Mouse (Mus musculus) mesoderm, embryonic 11.5 days (tissue): ENCODE measurements at regions not wholly inside any gene's neighbourhood (a gene's known extent, or its start where the extent isn't known, plus 50 kb on each side); places are given as distances from the start of the nearest gene placed in this dataset.
A peak's percentile ranks its signal among the peaks of the same experiment; 100 is the strongest.
"Not testable (repeated sequence)": the region's sequence is repeated elsewhere in the genome, so short reads cannot be mapped to it uniquely, and the experiment has no call there.

Experiments
- DNase-seq: peaks from one replicate; pipeline ENCODE4 v3.0.0-alpha.2; 2012; ENCODE audit warnings: low read depth, low spot score

DNA sequence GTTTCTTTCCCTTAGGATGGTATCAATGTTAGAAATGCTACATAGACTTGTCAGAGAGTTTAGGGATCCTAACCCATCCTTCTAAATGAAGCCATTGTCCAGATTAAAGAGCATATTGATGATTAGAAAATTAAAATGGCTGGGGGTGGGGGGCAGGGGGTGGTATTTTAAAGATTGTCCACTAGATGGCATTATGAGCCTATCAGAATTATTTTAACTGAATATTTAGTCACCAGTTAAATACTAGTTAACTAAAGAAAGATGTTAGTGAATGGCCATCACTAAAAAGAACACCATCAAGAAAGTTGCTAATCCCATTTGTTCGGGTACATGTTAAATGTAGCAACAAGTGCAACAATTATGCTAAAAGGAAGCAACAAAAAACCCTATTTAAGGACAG, 1909.6 kb upstream of the 5930422O12Rik start:
- no peak for DNase-seq

GRCm38 (mm10) chr8:31520991-31521448, 1907.5 kb upstream of the 5930422O12Rik start:
- no peak for DNase-seq

- peak; percentile 4 for DNase-seq
These were observed 1903.4 kb upstream of the 5930422O12Rik start for GRCm38 (mm10) chr8:31525071-31525470.

DNA sequence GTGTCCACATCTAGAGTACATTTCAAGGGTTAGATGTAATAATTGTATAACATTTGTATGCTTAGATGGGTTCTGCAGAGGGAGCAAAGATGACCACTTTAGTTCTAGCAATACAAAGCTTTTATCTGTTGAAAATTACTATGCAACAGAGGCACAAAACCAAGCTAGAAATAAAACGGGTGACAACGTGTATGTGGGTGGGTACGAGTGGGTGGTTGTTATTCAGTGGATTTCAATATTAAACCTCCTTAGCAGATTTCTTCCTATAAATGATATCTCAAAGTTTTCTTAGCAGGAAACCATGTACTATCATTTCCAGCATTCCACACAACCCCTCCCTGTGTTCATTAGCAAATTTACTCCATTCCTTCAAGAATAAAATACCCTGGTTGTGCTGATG, 1889.3 kb upstream of the 5930422O12Rik start:
- no peak for DNase-seq

DNA sequence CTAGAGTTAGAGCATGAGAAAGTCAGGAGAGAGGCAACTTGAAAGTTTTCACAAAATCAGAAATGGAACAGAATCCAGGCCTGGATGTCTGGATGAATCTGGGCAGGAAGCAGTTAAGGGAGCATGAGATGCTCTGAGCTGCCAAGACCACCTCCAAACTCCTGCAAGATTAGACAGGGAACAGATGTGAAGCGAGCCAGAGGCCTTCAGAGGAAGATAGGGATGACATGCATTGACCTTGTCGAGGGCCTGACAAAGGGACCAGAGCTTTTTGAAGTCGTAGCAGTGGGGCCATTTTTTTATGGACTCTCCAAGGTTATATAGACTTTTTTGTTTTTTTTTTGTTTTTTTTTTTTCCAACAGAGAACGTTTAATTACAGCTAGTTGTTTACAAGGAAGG, 1886.9 kb upstream of the 5930422O12Rik start:
- no peak for DNase-seq

DNA sequence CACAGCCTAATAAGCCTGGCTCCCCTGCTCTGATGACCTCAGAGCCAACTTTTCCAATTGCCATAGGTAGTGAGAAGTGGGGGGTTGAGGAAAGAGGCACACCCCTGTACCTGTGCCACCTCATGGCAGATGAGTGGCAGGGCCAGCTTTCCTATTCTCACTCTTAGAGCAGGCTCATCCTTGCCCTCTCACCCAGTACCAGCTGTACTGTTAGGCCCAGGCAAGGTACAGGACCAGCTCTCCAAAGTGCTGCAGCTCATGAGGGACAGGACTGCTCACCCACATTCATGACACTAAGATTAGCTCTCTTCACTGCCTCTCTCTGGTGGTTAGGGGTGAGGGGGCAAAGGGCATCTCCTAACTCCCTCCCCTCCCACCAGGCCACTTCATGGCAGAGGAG, 1854.4 kb upstream of the 5930422O12Rik start:
- no peak for DNase-seq

DNA sequence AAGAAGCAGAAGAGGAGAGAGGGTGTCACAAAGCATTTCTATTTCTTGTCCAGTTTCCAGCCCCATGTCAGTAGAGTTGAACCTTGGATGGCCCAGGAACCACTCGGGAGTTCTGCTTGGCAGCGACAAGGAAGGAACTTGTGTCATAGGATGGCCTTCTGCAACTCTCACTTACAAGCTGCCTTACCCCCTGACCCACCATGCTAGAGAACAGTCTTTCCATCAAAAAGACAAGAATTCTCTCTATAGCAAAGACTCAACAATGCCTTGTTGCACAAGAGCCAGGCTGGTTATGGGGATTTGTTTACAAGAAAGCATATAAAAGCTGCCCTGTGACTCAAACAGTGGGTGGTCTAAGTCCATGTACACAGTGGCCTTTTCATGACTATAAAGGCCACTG, 1852.4 kb upstream of the 5930422O12Rik start:
- DNase-seq = no peak

- DNase-seq = no peak
These were observed 1843.8 kb upstream of the 5930422O12Rik start for GRCm38 (mm10) chr8:31584661-31585060.

GRCm38 (mm10) chr8:31599536-31599935, 1829.0 kb upstream of the 5930422O12Rik start:
- no peak for DNase-seq

GRCm38 (mm10) chr8:31600979-31601378, 1827.5 kb upstream of the 5930422O12Rik start:
- no peak for DNase-seq

DNA sequence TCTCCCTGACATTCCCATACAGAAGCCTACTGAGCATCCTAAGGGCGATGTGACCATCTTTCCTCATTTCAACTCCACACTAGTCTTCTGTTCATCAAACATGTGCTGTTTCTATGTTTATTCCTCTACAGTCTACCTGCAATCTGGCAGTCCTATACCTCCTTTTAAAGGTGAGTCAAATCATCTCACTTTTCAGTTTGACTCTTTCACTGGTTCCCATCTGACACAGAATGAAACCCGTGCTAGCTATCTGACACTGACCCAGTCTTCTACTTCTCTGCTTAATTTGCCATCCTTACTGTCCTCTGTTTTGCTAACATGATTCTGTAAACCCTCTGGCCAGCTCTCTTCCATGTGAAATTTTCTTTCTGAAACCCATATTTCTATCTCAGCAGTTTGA, 1812.0 kb upstream of the 5930422O12Rik start:
- DNase-seq = no peak

- peak; percentile 13 for DNase-seq
These were observed 1800.8 kb upstream of the 5930422O12Rik start for GRCm38 (mm10) chr8:31627708-31628107.

GRCm38 (mm10) chr8:31628146-31628545, 1800.4 kb upstream of the 5930422O12Rik start:
- DNase-seq = peak; percentile 19

DNA sequence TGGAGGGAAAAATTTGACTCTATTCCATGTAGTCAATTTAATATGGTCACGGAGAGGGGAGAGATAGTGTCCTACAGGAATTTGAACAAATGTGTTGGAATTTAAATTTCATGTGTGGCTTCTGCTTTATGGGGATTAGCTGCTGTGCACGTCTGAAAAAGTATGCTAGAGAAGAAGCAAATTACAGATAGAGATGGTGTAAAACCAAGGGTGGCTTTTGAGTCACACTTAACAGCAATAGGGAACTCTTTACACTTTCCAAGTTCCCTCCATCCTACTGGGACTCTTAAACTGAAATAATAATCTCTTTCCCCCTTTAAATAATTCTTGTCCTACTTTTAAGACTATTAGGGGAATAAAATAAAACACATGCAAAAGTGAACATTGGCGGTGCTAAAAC, 1790.1 kb upstream of the 5930422O12Rik start:
- no peak for DNase-seq

DNA sequence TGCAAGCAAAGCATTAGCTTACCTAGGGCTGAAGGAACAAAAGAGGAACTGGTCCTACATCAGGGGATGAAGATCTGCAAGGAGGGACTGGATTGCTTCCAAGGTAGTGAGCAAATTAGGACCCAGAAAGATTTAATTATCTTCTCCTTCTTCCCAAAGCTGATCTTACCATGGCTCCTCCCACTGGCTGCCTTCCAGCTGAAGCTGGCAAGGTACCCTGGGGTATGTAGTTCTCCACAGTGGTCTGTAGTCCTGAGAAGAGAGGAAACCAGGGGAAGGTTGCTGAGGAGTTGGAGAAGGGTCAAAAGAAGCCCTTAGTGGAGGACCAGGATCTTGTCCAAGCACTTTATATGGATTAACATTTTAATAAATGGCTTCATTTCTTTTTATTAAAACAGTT, 1764.8 kb upstream of the 5930422O12Rik start:
- DNase-seq = no peak

- no peak for DNase-seq
These were observed 1763.0 kb upstream of the 5930422O12Rik start for GRCm38 (mm10) chr8:31665485-31665884.

- DNase-seq = no peak
These were observed 1724.3 kb upstream of the 5930422O12Rik start for GRCm38 (mm10) chr8:31704168-31704567.

DNA sequence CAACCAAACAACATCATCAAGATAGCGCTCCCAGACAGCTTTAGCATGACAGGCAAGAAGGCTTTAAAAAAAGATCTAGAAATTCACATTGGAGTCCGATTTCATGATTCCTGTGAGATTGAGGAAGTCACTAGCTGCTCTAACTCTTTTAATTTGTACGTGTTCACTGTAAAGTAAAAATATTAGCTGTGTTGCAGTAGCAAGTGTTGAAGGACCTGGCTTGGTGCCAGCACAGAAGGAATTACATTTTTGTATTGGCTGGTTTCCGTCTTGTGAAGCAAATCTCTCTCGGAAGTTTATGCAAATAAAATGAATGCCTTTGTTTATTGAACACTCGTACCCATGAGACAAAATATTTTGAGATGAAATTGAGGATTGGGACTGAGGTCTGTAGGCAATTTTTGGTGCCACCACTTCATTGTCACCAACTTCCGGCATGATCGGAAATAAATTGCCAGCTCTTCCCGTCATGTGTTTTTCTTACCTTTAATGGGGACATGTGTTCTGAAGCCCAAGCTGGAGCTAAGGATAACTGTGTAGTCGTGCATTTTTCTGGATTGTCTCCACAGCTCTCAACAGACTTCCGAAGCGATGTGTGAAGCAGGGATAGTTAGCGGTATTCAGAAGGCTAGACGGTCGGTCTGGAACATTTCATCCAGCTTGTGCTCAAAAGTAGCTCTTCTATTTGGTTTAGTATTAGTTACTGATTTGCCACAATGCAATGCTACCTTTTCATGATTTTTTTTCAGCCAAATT, 1715.0 kb upstream of the 5930422O12Rik start:
- no peak for DNase-seq

DNA sequence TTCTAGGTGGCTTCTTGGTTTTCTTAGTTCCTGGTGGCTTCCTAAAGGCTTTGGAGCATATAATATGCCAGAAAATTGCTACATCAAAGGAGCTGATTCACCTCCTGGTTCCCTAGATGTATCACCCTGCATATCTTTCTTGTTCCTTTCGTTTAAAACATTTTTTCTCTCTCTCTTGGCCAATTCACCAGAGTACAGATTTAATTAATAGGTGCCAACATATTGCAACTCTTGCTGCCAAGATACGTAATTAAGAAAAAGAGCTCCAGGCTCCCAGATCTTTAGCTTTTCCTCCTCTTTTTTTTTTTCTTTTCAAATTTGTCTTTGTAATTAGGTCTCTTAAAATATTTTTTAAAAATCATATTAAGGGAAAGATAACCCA, 1714.4 kb upstream of the 5930422O12Rik start:
- DNase-seq = no peak

GRCm38 (mm10) chr8:31720021-31720420, 1708.5 kb upstream of the 5930422O12Rik start:
- no peak for DNase-seq

DNA sequence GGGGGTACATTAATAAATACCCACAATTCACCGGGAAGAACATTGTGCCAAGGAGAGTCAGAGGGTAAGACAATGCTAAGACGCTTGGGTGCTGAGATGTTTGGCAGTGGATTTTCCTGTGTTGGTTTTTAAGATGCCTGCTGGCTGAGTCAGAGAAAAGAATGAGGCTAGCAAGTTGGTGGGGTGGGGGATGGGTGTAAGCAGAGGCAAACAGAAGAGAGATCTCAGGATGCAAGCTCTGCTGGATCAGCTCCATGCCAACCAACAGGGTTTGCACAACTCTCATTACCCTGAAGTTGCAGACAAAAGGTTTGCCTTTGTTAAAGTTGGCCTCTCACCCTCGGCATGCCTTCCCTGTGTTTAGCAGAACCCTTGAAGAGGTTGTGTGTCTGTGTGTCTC, 1707.9 kb upstream of the 5930422O12Rik start:
- DNase-seq = no peak

DNA sequence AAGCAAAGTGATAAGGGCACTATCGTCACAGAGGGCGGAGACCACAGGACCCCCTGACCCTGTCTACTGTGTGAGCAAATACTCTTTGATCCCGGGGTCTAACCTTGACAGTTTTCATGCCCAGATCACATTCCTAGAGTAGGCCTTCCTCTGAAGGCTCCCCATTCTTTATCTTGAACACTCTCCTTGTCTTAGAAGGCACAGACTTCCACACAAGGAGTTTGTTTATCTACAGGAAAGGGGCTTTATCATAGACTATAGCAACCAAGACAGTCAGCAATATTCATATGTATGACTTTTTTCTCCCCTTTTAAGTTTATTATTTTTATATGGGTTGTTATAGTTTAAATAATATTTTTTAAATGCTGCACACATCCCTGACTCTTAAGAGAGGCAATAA, 1703.1 kb upstream of the 5930422O12Rik start:
- DNase-seq = no peak

- DNase-seq = no peak
These were observed 1692.9 kb upstream of the 5930422O12Rik start for GRCm38 (mm10) chr8:31735610-31736009.

DNA sequence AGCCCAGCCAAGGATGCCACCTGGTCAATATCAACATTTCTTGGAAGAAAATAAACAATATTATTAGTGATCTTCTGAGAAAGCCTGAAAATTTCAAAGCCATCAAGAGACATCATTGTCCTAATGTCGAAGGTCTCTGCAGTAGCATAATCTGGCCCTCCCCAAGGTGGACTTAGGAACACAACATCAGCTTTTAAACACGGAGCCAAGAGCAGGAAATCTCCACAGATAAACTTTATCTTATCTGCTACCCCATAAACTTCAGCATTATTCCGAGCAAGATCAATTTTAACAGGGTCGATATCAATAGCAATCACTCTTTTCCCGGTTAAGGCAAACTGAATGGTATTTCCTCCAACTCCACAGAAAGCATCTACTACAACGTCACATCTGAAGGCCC, 1691.2 kb upstream of the 5930422O12Rik start:
- not testable (repeated sequence) for DNase-seq
